Mouse (Mus musculus): ENCODE measurements around the gene Galt.
"Not testable (repeated sequence)": the region's sequence is repeated elsewhere in the genome, so short reads cannot be mapped to it uniquely, and the experiment has no call there.

Galt gene

GRCm38 (mm10) chr4:41775840-41776239, 20.8 kb downstream of the Galt start:
- not testable (repeated sequence) for DNase-seq (ENCODE audit: low read depth)

- not testable (repeated sequence) for DNase-seq (ENCODE audit: low read depth)
These were observed 26.2 kb downstream of the Galt start for GRCm38 (mm10) chr4:41781271-41781670.

- not testable (repeated sequence) for DNase-seq (ENCODE audit: low read depth)
These were observed 26.9 kb downstream of the Galt start for GRCm38 (mm10) chr4:41781748-41782485.

GRCm38 (mm10) chr4:41782711-41783110, 27.7 kb downstream of the Galt start:
- not testable (repeated sequence) for DNase-seq (ENCODE audit: low read depth)

- not testable (repeated sequence) for DNase-seq (ENCODE audit: low read depth)
These were observed 28.2 kb downstream of the Galt start for GRCm38 (mm10) chr4:41783197-41783596.

Measured in c-Kit-positive CD71-positive TER-119-negative erythroid progenitor cells, embryonic 14.5 days (primary cell).